Mouse (Mus musculus): ENCODE measurements around the gene Olfr1080.
"Not testable (repeated sequence)": the region's sequence is repeated elsewhere in the genome, so short reads cannot be mapped to it uniquely, and the experiment has no call there.

Gene Olfr1080

DNA sequence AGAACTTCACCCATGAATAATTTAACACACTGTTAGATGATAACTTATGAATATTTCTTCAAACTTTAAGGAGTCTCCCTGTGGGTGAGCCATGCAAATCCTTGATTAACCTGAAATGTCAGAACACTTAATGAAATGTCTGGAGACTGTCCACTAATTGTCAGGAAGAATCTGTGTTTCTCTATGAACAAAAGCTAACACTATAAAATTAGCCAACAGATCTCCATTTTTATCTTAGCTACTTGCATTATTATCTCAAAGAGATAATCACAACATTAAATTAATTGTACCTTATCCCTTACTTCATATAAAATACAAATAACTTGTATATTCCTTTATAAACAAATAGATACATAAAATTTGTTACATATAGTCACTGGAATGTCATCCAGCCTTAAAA is at the start of gene Olfr1080:
Olfr1080 (minus strand) TSS at position 101 of the 400 bp plus-strand sequence.
- not testable (repeated sequence) for DNase-seq (ENCODE audit: low spot score in 2 of 2)

DNA sequence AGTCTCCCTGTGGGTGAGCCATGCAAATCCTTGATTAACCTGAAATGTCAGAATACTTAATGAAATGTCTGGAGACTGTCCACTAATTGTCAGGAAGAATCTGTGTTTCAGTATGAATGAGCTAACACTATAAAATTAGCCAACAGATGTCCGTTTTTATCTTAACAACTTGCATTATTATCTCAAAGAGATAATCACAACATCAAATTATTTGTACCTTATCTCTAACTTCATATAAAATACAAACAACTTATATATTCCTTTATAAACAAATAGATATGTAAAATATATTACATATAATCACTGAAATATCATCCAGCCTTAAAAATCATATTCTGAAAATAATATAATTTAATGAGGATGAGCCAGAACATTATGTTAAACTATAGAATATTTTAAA is 40.8 kb upstream of the Olfr1080 start, which contains the start of gene Olfr1082:
Olfr1082 (minus strand) TSS at position 101 of the 400 bp plus-strand sequence.
- not testable (repeated sequence) for DNase-seq (ENCODE audit: low spot score in 2 of 2)

DNA sequence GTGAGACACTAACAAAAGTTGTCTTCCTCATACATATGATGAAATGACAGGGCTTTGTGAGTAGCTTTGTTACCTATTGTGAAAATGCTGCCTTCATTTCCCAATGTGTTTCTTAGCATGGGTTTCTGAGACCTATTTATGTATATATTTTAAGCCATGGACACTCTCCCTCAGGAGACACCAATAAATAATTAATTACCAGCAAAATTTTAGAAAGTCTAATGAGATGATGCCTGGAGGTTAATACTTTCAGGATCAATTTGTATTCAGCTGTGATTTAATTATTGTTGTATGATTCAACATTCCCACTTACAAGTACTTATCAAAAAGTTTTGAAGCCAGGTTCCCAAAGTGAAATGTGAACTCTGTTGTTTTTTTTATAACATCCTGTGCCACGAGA is 15.7 kb downstream of the Olfr1080 start, which contains the start of gene Olfr1079:
Olfr1079 (minus strand) TSS at position 101 of the 400 bp plus-strand sequence.
- DNase-seq (ENCODE audit: low spot score in 2 of 2), result no peak

DNA sequence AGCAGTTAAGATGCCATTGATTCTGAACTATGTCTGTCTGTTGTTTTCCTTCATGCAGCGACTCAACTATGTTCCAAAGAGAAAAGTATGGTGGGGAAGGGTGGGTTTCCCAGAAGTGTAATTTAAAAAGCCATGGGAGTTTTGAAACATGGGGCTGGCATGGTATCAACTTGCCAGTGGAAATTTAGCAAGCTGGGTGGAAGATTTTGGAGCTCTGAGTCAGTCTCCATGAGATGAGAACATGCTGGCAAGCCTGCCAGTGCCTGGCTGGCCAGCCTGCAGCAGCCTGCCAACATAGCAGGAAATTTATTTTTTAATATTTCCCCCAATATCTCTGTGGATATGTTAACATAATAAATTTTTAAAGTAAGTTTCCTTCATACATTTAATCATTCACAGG is 27.0 kb downstream of the Olfr1080 start:
- DNase-seq (ENCODE audit: low spot score in 2 of 2), result no peak

DNA sequence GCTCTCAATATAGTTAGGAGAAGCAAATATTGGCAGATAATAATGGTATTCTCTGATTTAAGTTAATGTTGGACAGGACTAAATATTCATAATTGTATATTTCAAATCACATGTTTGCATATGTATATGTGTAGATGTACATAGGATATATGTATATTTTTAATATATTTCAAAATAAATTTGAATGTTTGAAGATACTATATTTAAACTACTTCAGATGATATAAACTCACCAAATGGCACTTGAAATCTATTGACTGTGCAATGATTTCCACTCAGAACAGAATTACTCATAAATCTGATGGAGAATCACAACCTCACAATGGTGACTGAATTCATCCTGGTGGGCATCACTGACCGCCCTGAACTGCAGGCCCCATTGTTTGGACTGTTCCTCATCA is 49.9 kb downstream of the Olfr1080 start, which contains the start of gene Olfr1076:
Olfr1076 (plus strand) TSS at position 301 of the 400 bp plus-strand sequence.
- DNase-seq (ENCODE audit: low spot score in 2 of 2), result no peak

Data from right cerebral cortex, postnatal 36 days (tissue).